ENCODE assay signal across 8 mouse cellular contexts in genomic region chr16:11369642-11370041, GRCm38 (mm10). TPM values are rescaled to one million over a fixed set of nuclear protein-coding genes. Genes with fewer than 3 reads are reported as not detected.
DNase-seq lines count a peak whose midpoint lies in the region; ATAC-seq lines count a peak whose summit lies in the region.

No protein-coding gene starts in this region.

- intact Hi-C loops in gastrocnemius, postnatal 14 days (cut with DNase I; ENCODE audit: low total_unique reads) = no loop called here

- 0% methylated on average over 1 of the region's 1 CpGs for whole genome bisulfite sequencing in midbrain, embryonic 11.5 days

- H3K4me3 ChIP-seq in midbrain, embryonic 11.5 days (ENCODE audit: low read depth, low read length) = no peak overlapping the region

- H3K4me1 ChIP-seq in midbrain, embryonic 11.5 days (ENCODE audit: control insufficient read depth, insufficient read depth, low read length) = peaks cover 7% of the 10 kb centered on the region; the same call in 1 of the 2 replicates

- no peaks in the 10 kb centered on the region for H3K36me3 ChIP-seq in midbrain, embryonic 11.5 days (ENCODE audit: control insufficient read depth, insufficient read depth, low read length)

- no peaks in the 10 kb centered on the region for H3K9me3 ChIP-seq in midbrain, embryonic 11.5 days (ENCODE audit: control insufficient read depth, low read length)

- no peak overlapping the region for H3K9ac ChIP-seq in midbrain, embryonic 11.5 days (ENCODE audit: low read length)

- ATAC-seq in cerebellum, adult (ENCODE audit: insufficient number of reproducible peaks, low FRiP score, low TSS enrichment) = no peak
- peak; percentile 79 for ATAC-seq in midbrain, embryonic 11.5 days (ENCODE audit: low FRiP score)

- no peak overlapping the region for H3K4me2 ChIP-seq in midbrain, embryonic 11.5 days

- no peaks in the 10 kb centered on the region for H3K27me3 ChIP-seq in midbrain, embryonic 11.5 days (ENCODE audit: control insufficient read depth, insufficient read depth, low read length)

- DNase-seq in cerebellum, postnatal 14 days = peak; percentile 50 to 66
- peak; percentile 5 for DNase-seq in NIH3T3 (ENCODE audit: low read depth)
- peak; percentile 51 for DNase-seq in kidney, adult 11 months
- DNase-seq in midbrain, embryonic 11.5 days (ENCODE audit: low spot score, missing footprints) = no peak
- DNase-seq in gastrocnemius, postnatal 14 days = no peak
- no peak for DNase-seq in spleen, postnatal 14 days (ENCODE audit: low spot score in 2 of 2)
- no peak for DNase-seq in adrenal gland, postnatal 14 days

- no peak overlapping the region; the same call in 1 of the 2 replicates for H3K27ac ChIP-seq in midbrain, embryonic 11.5 days (ENCODE audit: low read depth, low read length)

RNA-seq across cellular contexts. Expression of gene Snx29, which starts 46.9 kb away (rescaled TPM):
- polyA plus RNA-seq in midbrain, embryonic 11.5 days (2014; fragmentation: Nextera tagmentation; extraction: Ambion mirVana) = 7.1 and 10.0 TPM in 2 replicates
- total RNA-seq in gastrocnemius, postnatal 14 days (2021) = 1 to 10 TPM; 8.4 to 9.5 TPM
- total RNA-seq in adrenal gland, postnatal 14 days (2021) = 17.2 and 21.9 TPM in 2 replicates

RNA-seq across cellular contexts. Expression of gene Tnfrsf17, which starts 56.0 kb away (rescaled TPM):
- polyA plus RNA-seq in midbrain, embryonic 11.5 days (2014; fragmentation: Nextera tagmentation; extraction: Ambion mirVana) = not detected in 2 replicates
- not detected for total RNA-seq in gastrocnemius, postnatal 14 days (2021)
- total RNA-seq in adrenal gland, postnatal 14 days (2021) = not detected in 2 replicates

Comparison
In these comparisons a context has a peak if more than half of its experiments do, and no peak if none do; other contexts are left out.
1. DNase-seq: peak in cerebellum, postnatal 14 days (2 of 2), NIH3T3 (single experiment) and kidney, adult 11 months (single experiment); none in midbrain, embryonic 11.5 days (single experiment), gastrocnemius, postnatal 14 days (single experiment), spleen, postnatal 14 days (0 of 2) and adrenal gland, postnatal 14 days (single experiment).